Mouse (Mus musculus) forebrain, embryonic 12.5 days (tissue): ENCODE results near the gene Gng3. TPM values are rescaled to one million over a fixed set of nuclear protein-coding genes. Genes with fewer than 3 reads are reported as not detected.

ENCODE experiments used
- ATAC-seq: fragments of 200-750 bp; cut with Nextera tagmentation; 2 replicates; pipeline ENCODE4 v1.8.0; 2017; ENCODE audit warnings: moderate TSS enrichment; ENCODE audit not compliant: low FRiP score
- H3K27ac ChIP-seq: fragments of 300-500 bp; sonication (generic); 2 replicates; pipeline ENCODE4 v1.5.1; 2016; ENCODE audit warnings: mild to moderate bottlenecking
- H3K27me3 ChIP-seq: fragments of 300-500 bp; sonication (generic); 2 replicates; pipeline ENCODE4 v1.6.1; 2016; ENCODE audit warnings: mild to moderate bottlenecking
- H3K36me3 ChIP-seq: fragments of 300-500 bp; sonication (generic); replicated peaks from 2 replicates; pipeline ENCODE4 v1.6.1; 2016; ENCODE audit warnings: mild to moderate bottlenecking
- H3K4me1 ChIP-seq: fragments of 300-500 bp; sonication (generic); 2 replicates; pipeline ENCODE4 v1.6.1; 2016
- H3K4me2 ChIP-seq: fragments of 300-500 bp; sonication (generic); 2 replicates; pipeline ENCODE4 v1.6.1; 2016; ENCODE audit warnings: mild to moderate bottlenecking, moderate library complexity
- H3K4me3 ChIP-seq: fragments of 300-500 bp; sonication (generic); replicated peaks from 2 replicates; pipeline ENCODE4 v1.5.1; 2016; ENCODE audit warnings: mild to moderate bottlenecking
- H3K9ac ChIP-seq: fragments of 300-500 bp; sonication (generic); 2 replicates; pipeline ENCODE4 v1.6.1; 2016; ENCODE audit warnings: mild to moderate bottlenecking
- H3K9me3 ChIP-seq: fragments of 300-500 bp; sonication (generic); 2 replicates; pipeline ENCODE4 v1.6.1; 2016
- WGBS: fragments of 180-500 bp; shearing (Covaris S2); methylation state at CpG from one replicate; pipeline ENCODE4 v1.1.7; 2016; 5-methylcytosine and 5-hydroxymethylcytosine counted together
- microRNA-seq: library from miRNA; unstranded; fragments of <30 nt; microRNA quantifications from one replicate; pipeline ENCODE4, GENCODE M21; 2017
- polyA plus RNA-seq: library from polyadenylated mRNA; unstranded; fragments of >200 nt; fragmentation: Nextera tagmentation; extraction: Ambion mirVana; gene quantifications from 2 replicates; pipeline ENCODE4 v1.2.1, GENCODE M21; 2016

The Gng3 gene
- polyA plus RNA-seq, 1 experiment from 2014 or later: 131 TPM

DNA sequence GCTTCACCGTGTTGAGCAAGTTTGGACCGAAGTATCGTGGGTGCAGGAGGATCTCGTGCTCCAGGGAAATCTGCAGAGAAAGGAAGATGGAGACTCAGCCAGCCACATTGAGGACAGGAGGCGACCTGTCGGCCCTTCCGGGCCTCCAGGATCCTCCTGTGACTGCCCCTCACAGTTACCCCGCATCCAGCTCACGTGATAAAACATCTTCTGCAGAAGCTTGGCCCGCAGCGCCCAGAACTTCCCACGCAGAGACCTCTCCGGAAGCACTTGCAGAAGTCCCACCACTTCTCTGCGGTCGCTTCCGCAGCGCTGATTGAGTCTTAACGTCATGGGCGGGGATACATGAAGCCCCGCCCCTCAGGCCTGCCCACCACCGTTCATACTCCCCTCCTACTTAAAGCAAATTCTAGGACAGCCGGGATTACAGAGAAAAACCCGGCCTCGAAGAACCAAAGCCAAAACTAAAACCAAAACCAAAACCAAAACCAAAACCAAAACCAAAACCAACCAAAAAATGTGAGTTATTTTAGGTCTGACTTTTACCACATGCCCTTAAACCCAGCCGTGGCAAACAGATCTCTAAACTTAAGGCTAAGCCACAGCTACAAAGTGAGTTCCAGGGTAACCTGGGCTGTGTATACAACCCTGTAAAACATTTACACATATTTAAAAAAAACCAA is 40.6 kb downstream of the Gng3 start, which contains the start of gene Polr2g:
Polr2g (minus strand) TSS at position 314 of the 683 bp plus-strand sequence.
- no peaks in the 10 kb centered on the region for H3K9me3 ChIP-seq
- H3K27ac ChIP-seq: peak within 1 kb of the TSS; percentile 69; the same call in 1 of the 2 replicates
- peaks cover 23% of the 10 kb centered on the region for H3K4me1 ChIP-seq
- H3K4me3 ChIP-seq: peak within 1 kb of the TSS; percentile 79
- ATAC-seq: peak; percentile 76
- peaks cover 24% of the 10 kb centered on the region for H3K36me3 ChIP-seq
- H3K27me3 ChIP-seq: no peaks in the 10 kb centered on the region
- peak within 1 kb of the TSS; percentile 84 for H3K9ac ChIP-seq
- peak within 1 kb of the TSS; percentile 82 for H3K4me2 ChIP-seq
- 1% methylated on average over 25 of the region's 25 CpGs for WGBS

DNA sequence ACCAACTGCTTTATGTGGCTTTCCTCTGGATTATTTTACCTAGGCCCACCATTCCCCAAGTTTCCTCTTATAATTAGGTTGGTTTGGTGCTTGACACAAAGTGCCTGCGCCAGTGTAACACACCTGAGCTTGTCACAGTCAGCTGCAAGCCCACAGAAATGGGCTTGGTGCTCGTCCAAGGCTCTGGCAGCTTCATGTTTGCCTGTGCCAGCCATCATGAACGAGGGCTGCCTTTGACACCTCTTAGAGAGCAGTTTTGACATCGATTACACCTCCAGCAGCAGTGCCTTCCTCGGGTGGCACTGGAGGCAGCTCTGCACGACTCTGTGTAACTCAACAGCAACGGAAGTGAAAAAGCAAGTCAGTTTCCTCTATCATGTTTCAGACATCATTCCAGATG is 48.8 kb downstream of the Gng3 start:
- Histone ChIP-seq H3K9ac (no peak overlapping the region), H3K4me1 (peaks cover 17% of the 10 kb centered on the region), H3K4me2 (no peak overlapping the region), H3K27me3 (no peaks in the 10 kb centered on the region), H3K4me3 (no peak overlapping the region), H3K36me3 (peaks cover 37% of the 10 kb centered on the region), H3K9me3 (no peaks in the 10 kb centered on the region), H3K27ac (no peak overlapping the region)
- WGBS: 85% methylated on average over 7 of the region's 7 CpGs
- ATAC-seq: no peak

DNA sequence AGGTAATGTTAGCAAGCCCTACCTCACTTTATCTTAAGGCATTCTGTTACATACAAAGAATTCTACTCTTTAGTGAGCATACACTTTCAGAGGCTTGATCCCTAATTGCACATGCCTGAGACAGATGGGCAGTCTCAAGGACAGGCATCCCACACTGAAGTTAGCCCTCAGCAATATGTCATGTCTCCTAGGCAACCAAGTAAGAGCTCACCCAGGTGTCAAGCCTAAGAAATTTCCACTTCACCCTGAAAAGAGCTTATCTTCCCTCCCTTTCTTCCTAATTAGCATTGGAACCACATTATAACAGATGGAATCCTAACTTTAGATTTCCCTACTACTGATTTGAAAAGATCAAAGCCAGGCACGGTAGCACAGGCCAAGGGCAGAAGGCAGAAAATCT is 49.8 kb downstream of the Gng3 start:
- H3K9me3 ChIP-seq: no peaks in the 10 kb centered on the region
- no peak overlapping the region for H3K9ac ChIP-seq
- H3K27me3 ChIP-seq: no peaks in the 10 kb centered on the region
- ATAC-seq: no peak
- peaks cover 22% of the 10 kb centered on the region for H3K4me1 ChIP-seq
- no peak overlapping the region for H3K4me3 ChIP-seq
- no peak overlapping the region for H3K4me2 ChIP-seq
- H3K36me3 ChIP-seq: peaks cover 29% of the 10 kb centered on the region
- 41% methylated on average over 1 of the region's 1 CpGs for WGBS
- 0 out of 2 replicates have a peak overlapping the region, but pooled peaks have one; percentile 6 for H3K27ac ChIP-seq

DNA sequence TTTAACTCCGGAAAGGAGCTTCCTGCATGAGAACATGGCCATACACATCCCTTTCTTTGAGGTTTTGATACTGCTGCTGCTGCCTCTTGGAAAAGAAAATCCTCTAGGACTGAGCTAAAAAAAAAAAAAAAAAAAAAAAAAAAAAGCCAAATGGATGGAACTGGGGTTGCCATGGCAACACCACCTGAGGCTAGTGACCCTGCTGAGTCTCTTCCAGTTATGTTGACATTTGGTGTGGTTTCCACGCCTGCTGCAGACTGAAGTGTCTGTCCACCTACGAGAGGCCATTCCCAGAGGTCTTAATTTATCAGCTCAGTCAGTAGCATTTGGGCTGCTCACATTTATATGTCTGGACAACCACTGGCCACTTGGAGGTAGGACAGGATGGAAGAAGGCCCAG is 50.5 kb downstream of the Gng3 start:
- Histone ChIP-seq H3K4me3 (no peak overlapping the region), H3K27ac (no peak overlapping the region), H3K4me1 (peaks cover 22% of the 10 kb centered on the region), H3K9me3 (no peaks in the 10 kb centered on the region), H3K4me2 (no peak overlapping the region), H3K9ac (no peak overlapping the region), H3K27me3 (no peaks in the 10 kb centered on the region), H3K36me3 (peaks cover 29% of the 10 kb centered on the region)
- WGBS: 21% methylated on average over 3 of the region's 3 CpGs
- no peak for ATAC-seq

Small RNA genes within 50 kb of the gene (microRNA-seq; reads per million reads assigned to microRNA genes)
- not detected for gene Mir5136

Other genes with a start within 250 kb of the Gng3 start
- gene Slc22a8, start 247.9 kb downstream of the Gng3 start, polyA plus RNA-seq: 0.28 and 0.40 TPM in 2 replicates
- 0.70 and 0.87 TPM in 2 replicates for gene Slc22a6, start 221.2 kb downstream of the Gng3 start, polyA plus RNA-seq
- gene Chrm1, start 175.4 kb downstream of the Gng3 start, polyA plus RNA-seq: 0.10 and 0.27 TPM in 2 replicates
- gene Slc3a2, start 115.8 kb downstream of the Gng3 start, polyA plus RNA-seq: 140 and 143 TPM in 2 replicates
- 83.7 and 85.9 TPM in 2 replicates for gene Wdr74, start 103.4 kb downstream of the Gng3 start, polyA plus RNA-seq
- 2.8 and 3.7 TPM in 2 replicates for gene 1700092M07Rik, start 98.5 kb downstream of the Gng3 start, polyA plus RNA-seq
- gene Stx5a, start 97.8 kb downstream of the Gng3 start, polyA plus RNA-seq: 108 and 114 TPM in 2 replicates
- gene Nxf1, start 82.1 kb downstream of the Gng3 start, polyA plus RNA-seq: 206 and 225 TPM in 2 replicates
- 203 and 210 TPM in 2 replicates for gene Tmem223, start 68.2 kb downstream of the Gng3 start, polyA plus RNA-seq
- gene Tmem179b, start 64.7 kb downstream of the Gng3 start, polyA plus RNA-seq: 34.4 and 36.9 TPM in 2 replicates
- 35.9 and 41.5 TPM in 2 replicates for gene Taf6l, start 52.8 kb downstream of the Gng3 start, polyA plus RNA-seq
- gene Polr2g, start 40.6 kb downstream of the Gng3 start, polyA plus RNA-seq: 158 and 161 TPM in 2 replicates
- gene Zbtb3, start 36.6 kb downstream of the Gng3 start, polyA plus RNA-seq: 6.6 and 7.9 TPM in 2 replicates
- gene Ttc9c, start 19.9 kb downstream of the Gng3 start, polyA plus RNA-seq: 78.7 and 83.9 TPM in 2 replicates
- 7.2 and 7.8 TPM in 2 replicates for gene Hnrnpul2, start 19.2 kb downstream of the Gng3 start, polyA plus RNA-seq
- gene AC129217.1, start 9.4 kb downstream of the Gng3 start, polyA plus RNA-seq: not detected in 2 replicates
- gene Bscl2, start 1.7 kb downstream of the Gng3 start, polyA plus RNA-seq: 57.5 and 62.9 TPM in 2 replicates
- 0.26 and 0.60 TPM in 2 replicates for gene Lrrn4cl, start 11.6 kb upstream of the Gng3 start, polyA plus RNA-seq
- gene Ubxn1, start 32.3 kb upstream of the Gng3 start, polyA plus RNA-seq: 178 and 182 TPM in 2 replicates
- 55.2 and 57.3 TPM in 2 replicates for gene Uqcc3, start 41.7 kb upstream of the Gng3 start, polyA plus RNA-seq
- 104 and 119 TPM in 2 replicates for gene Lbhd1, start 44.5 kb upstream of the Gng3 start, polyA plus RNA-seq
- gene Gm49403, start 44.7 kb upstream of the Gng3 start, polyA plus RNA-seq: not detected in 2 replicates
- gene 1810009A15Rik, start 49.7 kb upstream of the Gng3 start, polyA plus RNA-seq: 91.0 and 104 TPM in 2 replicates
- not detected in 2 replicates for gene Gm49416, start 49.7 kb upstream of the Gng3 start, polyA plus RNA-seq
- gene Ints5, start 53.8 kb upstream of the Gng3 start, polyA plus RNA-seq: 48.1 and 52.6 TPM in 2 replicates
- 106 and 113 TPM in 2 replicates for gene Ganab, start 58.9 kb upstream of the Gng3 start, polyA plus RNA-seq
- 64.4 and 64.8 TPM in 2 replicates for gene B3gat3, start 81.2 kb upstream of the Gng3 start, polyA plus RNA-seq
- gene Rom1, start 90.2 kb upstream of the Gng3 start, polyA plus RNA-seq: 1.3 and 2.5 TPM in 2 replicates
- gene Eml3, start 90.4 kb upstream of the Gng3 start, polyA plus RNA-seq: 13.2 and 13.8 TPM in 2 replicates
- gene Mta2, start 102.7 kb upstream of the Gng3 start, polyA plus RNA-seq: 193 and 206 TPM in 2 replicates
- gene Tut1, start 114.7 kb upstream of the Gng3 start, polyA plus RNA-seq: 36.9 and 37.0 TPM in 2 replicates
- gene Eef1g, start 127.8 kb upstream of the Gng3 start, polyA plus RNA-seq: 365 and 373 TPM in 2 replicates
- 6.4 and 8.5 TPM in 2 replicates for gene Ahnak, start 150.1 kb upstream of the Gng3 start, polyA plus RNA-seq
- not detected in 2 replicates for gene Scgb1a1, start 248.8 kb upstream of the Gng3 start, polyA plus RNA-seq